Mouse (Mus musculus) leukemia stem cell, adult 10-12 weeks (primary cell): Measurements from ENCODE around the gene Mgat2. TPM values are rescaled to one million over a fixed set of nuclear protein-coding genes. Genes with fewer than 3 reads are reported as not detected.

Source experiments
- polyA plus RNA-seq: library from polyadenylated mRNA; stranded (reverse); fragments of >175 nt; gene quantifications from 2 replicates; pipeline ENCODE4 v1.2.3, GENCODE M21; 2012; ENCODE audit warnings: low replicate concordance

Gene Mgat2
- 28.6 and 38.7 TPM in 2 replicates for polyA plus RNA-seq

GRCm38 (mm10) chr12:69183583-69184308 lies at the start of gene Mgat2, which contains the start of gene Rpl36al:
Mgat2 (plus strand) TSS chr12:69184157.
Rpl36al (minus strand) TSS chr12:69184083.

DNA sequence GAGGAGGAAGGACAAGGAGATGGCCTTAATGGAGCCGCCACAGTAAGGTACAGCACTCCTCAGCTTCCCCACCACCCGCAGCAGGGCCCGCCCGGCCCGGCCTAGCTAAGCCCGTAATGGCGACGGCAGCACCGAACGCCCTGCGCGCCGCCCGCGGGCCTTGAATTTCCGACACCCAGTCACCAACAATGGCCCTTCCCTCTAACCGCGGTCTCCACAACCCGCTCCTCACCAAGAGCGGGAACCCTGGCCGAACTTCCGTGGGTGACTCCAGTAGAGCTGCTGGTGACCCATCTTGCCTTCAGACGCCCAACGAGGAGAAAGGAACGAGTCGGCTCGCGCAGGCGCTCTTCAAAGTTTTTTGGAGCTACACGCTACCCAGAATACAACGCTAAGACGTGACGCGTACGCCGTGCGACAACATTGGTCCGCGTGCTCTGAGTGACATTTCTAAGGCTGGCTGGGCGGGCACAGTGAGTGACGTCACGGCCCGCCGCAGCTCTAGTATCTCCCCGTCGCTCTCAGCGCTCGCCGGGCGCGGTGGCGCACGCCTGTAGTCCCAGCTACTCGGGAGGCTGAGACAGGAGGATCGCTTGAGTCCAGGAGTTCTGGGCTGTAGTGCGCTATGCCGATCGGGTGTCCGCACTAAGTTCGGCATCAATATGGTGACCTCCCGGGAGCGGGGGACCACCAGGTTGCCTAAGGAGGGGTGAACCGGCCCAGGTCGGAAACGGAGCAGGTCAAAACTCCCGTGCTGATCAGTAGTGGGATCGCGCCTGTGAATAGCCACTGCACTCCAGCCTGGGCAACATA lies 25.0 kb upstream of the Mgat2 start, which contains the start of gene Rps29:
Gene Rps29, minus strand, starts transcription at position 422 of the 813 bp plus-strand sequence.

DNA sequence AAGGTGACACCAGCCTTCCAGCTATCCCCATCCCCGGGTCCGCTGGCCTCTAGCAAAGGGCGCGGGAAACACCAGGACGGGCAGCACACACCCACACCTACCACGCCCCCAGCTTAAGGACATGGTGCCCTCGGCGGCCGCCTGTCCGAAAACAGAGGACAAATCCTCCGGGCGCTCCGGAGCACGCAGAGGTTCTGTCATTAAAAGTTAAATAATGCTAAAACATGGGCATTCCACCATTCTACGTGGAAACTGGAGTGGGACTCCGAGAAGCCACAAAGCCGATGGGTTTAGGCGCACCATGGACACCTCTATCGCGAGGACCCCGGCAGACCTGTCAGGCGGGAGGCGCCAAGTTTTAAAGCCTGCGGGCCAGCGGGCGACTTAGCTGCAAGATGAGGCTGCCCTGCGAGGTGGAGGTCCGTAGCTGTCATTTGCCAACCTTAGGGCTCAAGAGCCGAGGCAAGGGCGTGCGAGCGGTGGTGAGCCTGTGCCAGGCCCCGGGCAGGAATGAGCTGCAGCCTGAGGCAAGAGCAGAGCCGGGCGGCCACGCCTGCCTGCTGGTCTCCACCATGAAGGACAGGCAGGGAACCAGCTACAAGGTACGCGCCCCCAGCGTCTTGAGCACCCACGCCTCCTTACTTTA lies 15.4 kb upstream of the Mgat2 start, which contains the start of gene Lrr1:
Gene Lrr1, plus strand, starts transcription at position 354 of the 646 bp plus-strand sequence.

DNA sequence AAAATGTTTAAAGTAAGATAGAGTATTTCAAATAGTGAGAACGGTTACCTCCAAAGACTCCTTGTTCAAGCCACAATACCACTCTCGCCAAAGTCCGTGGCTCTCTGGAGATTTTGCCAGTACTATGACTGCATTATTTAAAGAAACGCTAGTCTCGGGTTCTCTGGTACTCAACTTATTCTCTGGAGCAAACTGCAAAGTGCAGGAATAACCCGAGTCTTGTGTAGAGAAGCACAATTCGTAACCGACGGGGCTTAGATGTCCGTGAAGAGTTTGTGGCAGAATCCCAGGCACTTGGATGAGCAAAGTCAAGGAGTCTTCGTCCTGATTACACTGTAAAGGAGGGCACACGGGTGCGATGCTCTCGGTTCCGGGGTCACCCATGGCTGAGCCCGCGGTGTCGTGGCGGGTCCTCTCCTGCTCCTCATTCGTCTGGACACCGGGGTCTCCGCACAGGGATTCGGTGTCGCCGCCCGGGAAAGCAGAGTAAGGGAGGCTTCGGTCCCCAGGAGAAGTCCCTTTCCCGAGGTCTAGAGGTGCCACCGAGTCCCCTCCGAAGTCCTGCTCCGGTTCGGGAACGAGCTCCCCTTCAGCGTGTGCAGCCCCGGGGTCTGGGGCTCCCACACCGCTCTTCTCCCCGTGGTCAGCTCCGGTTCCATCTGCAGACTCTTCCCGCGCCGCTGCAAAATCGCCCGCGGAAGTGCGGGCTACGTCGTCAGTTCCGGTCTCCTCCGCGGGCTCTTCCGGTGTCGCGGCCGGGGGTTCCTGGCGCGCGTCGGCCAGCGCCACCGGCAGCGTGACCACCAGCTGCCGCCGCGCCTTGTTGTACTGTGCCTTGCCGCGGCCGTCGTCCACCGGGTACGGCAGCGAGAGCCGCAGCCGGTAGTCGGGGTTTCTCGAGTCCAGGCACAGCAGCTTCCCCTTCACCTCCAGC lies 12.8 kb downstream of the Mgat2 start, which contains the start of gene Gm49383:
Gene Gm49383, minus strand, starts transcription at position 661 of the 934 bp plus-strand sequence.

GRCm38 (mm10) chr12:69198164-69198535 lies 14.2 kb downstream of the Mgat2 start, which contains the start of gene Dnaaf2:
Dnaaf2 (minus strand) TSS chr12:69198429.

DNA sequence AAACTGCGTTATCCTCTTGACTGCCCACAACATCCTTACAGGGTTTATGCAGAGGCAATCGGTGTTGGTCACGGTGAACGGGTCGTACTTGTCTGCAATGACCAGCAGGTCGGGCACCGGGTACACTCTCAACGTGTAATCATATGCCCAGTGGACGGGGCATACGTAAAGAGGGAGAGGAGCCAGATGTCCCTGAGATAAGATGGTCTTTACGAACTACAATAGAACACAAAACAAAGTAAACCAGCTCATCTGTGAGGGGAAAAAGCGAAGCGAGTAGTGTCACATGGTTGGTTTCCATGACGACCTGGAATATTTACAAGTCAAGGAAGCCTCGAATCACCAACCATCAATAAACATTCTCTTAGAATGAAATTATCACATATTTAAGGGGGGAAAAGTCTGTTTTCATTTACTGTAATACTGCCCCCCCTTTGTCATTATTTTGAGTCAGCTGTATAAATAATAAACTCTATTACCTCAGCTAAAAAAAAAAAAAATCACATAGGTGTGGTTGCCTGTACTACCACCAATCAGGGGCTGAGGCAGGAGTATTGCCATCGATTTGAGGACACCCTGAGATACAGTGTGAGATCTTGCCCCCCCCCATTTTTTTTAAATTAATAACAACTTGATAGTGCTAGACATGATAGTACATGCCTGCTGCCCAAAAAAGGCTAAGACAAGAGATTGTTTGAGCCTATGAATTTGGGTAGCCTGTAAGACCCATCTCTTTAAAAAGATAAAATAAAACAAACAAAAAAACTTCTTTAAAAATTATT lies 20.3 kb downstream of the Mgat2 start, which contains the start of gene Gm49384:
Gene Gm49384, minus strand, starts transcription at position 216 of the 782 bp plus-strand sequence.

DNA sequence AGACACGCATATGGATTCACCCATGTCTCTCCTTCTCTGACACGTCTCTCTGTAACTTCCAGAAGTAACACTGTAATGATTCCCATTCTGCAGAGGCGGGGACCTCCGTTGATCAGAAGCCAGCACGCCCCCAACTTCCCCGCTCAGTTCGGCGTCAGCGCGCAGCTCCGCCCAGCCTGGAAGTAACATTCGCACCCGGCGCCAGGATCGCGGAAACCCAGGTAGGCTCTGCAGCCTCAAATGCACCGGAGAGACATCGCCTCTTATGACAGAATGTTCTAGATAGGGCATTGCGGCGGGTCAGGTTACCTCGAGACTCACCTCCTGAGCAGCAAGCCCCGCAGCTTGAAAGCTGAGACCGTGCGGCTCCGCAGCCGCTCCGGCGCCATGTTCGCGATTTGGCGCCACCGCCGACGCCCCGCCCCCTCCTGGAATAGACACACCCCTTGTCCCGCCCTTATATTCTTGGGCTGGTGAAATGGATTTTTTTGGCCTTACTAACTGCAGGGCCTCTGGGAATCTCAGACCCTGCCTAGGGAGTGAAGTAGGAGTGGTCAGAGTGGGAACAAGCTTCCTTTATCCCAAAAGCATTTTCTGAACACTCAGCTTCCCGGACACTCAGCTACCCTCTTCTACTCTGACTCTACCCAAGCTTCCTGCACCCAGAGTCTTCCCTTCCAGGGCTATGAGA lies 44.0 kb downstream of the Mgat2 start, which contains the start of gene Pole2:
Gene Pole2, minus strand, starts transcription at position 420 of the 691 bp plus-strand sequence.

Other genes with a start within 250 kb of the Mgat2 start
- 92.0 and 1,522 TPM in 2 replicates for gene Rps29, start 25.0 kb upstream of the Mgat2 start, polyA plus RNA-seq
- 22.6 and 48.7 TPM in 2 replicates for gene Lrr1, start 15.3 kb upstream of the Mgat2 start, polyA plus RNA-seq
- 11.9 and 18.6 TPM in 2 replicates for gene Rpl36al, start 74 bp upstream of the Mgat2 start, polyA plus RNA-seq
- gene Gm49383, start 12.9 kb downstream of the Mgat2 start, polyA plus RNA-seq, result 40.9 and 59.1 TPM in 2 replicates
- gene Dnaaf2, start 14.3 kb downstream of the Mgat2 start, polyA plus RNA-seq, result 1.8 and 3.2 TPM in 2 replicates
- not detected in 2 replicates for gene Gm49384, start 20.1 kb downstream of the Mgat2 start, polyA plus RNA-seq
- 26.3 and 30.7 TPM in 2 replicates for gene Pole2, start 44.0 kb downstream of the Mgat2 start, polyA plus RNA-seq
- 0.97 and 3.3 TPM in 2 replicates for gene Klhdc1, start 57.0 kb downstream of the Mgat2 start, polyA plus RNA-seq
- gene Klhdc2, start 112.5 kb downstream of the Mgat2 start, polyA plus RNA-seq, result 30.8 and 40.4 TPM in 2 replicates
- 0.83 and 2.7 TPM in 2 replicates for gene Nemf, start 173.0 kb downstream of the Mgat2 start, polyA plus RNA-seq
- 154 and 263 TPM in 2 replicates for gene Arf6, start 188.0 kb downstream of the Mgat2 start, polyA plus RNA-seq
- 2.3 and 2.6 TPM in 2 replicates for gene Gm9887, start 188.3 kb downstream of the Mgat2 start, polyA plus RNA-seq